Mouse (Mus musculus) yolk sac, embryonic 10.5 days (tissue): ENCODE measurements around the gene Tex264.

Experiments
- DNase-seq: peaks from one replicate; pipeline ENCODE4 v3.0.0-alpha.2; 2017; ENCODE audit warnings: low spot score

The Tex264 gene

GRCm38 (mm10) chr9:106685249-106686101 is at the start of gene Tex264:
TSS of gene Tex264 (minus strand) at chr9:106685927.
- DNase-seq, result peak; percentile 88

GRCm38 (mm10) chr9:106733690-106734089 is 48.0 kb upstream of the Tex264 start:
- no peak for DNase-seq

GRCm38 (mm10) chr9:106729416-106729815 is 43.7 kb upstream of the Tex264 start:
- no peak for DNase-seq

GRCm38 (mm10) chr9:106726891-106727290 is 41.2 kb upstream of the Tex264 start:
- no peak for DNase-seq

- no peak for DNase-seq
Measured at GRCm38 (mm10) chr9:106725435-106725834, 39.7 kb upstream of the Tex264 start.

- no peak for DNase-seq
Measured at GRCm38 (mm10) chr9:106724864-106725263, 39.1 kb upstream of the Tex264 start.

- no peak for DNase-seq
Measured at GRCm38 (mm10) chr9:106716729-106717128, 31.0 kb upstream of the Tex264 start.

GRCm38 (mm10) chr9:106716232-106716631 is 30.5 kb upstream of the Tex264 start:
- DNase-seq, result no peak

- no peak for DNase-seq
Measured at GRCm38 (mm10) chr9:106712470-106712869, 26.7 kb upstream of the Tex264 start.

GRCm38 (mm10) chr9:106692973-106693481 is 7.3 kb upstream of the Tex264 start:
- DNase-seq, result no peak

- no peak for DNase-seq
Measured at GRCm38 (mm10) chr9:106688834-106689233, 3.1 kb upstream of the Tex264 start.

- DNase-seq, result peak; percentile 72
Measured at GRCm38 (mm10) chr9:106686983-106687650, 1.4 kb upstream of the Tex264 start.

GRCm38 (mm10) chr9:106684918-106685248 is 844 bp downstream of the Tex264 start:
- DNase-seq, result no peak

- no peak for DNase-seq
Measured at GRCm38 (mm10) chr9:106684093-106684872, 1.4 kb downstream of the Tex264 start.

GRCm38 (mm10) chr9:106681026-106681425 is 4.7 kb downstream of the Tex264 start:
- DNase-seq, result no peak

- no peak for DNase-seq
Measured at GRCm38 (mm10) chr9:106678242-106678641, 7.5 kb downstream of the Tex264 start.

- peak; percentile 52 for DNase-seq
Measured at GRCm38 (mm10) chr9:106677702-106678101, 8.0 kb downstream of the Tex264 start.

- no peak for DNase-seq
Measured at GRCm38 (mm10) chr9:106676571-106676970, 9.2 kb downstream of the Tex264 start.

- no peak for DNase-seq
Measured at GRCm38 (mm10) chr9:106675965-106676364, 9.8 kb downstream of the Tex264 start.

GRCm38 (mm10) chr9:106675480-106675879 is 10.2 kb downstream of the Tex264 start:
- DNase-seq, result peak; percentile 73

- DNase-seq, result no peak
Measured at GRCm38 (mm10) chr9:106673860-106674259, 11.9 kb downstream of the Tex264 start.

GRCm38 (mm10) chr9:106664856-106665255 is 20.9 kb downstream of the Tex264 start:
- DNase-seq, result no peak
